Mouse (Mus musculus): ENCODE measurements around the gene Vim.
"Not testable (repeated sequence)": the region's sequence is repeated elsewhere in the genome, so short reads cannot be mapped to it uniquely, and the experiment has no call there.

GRCm38 (mm10) chr2:13583746-13584145 lies 10.0 kb downstream of the Vim start:
- TF ChIP-seq GATA1, TAL1 (IDR thresholded peaks at IDR 0.05; ENCODE audit: low read length): not testable (repeated sequence)
